Mouse (Mus musculus): Measurements from ENCODE around the gene Vmn1r103. TPM values are rescaled to one million over a fixed set of nuclear protein-coding genes. Genes with fewer than 3 reads are reported as not detected.
"Not testable (repeated sequence)": the region's sequence is repeated elsewhere in the genome, so short reads cannot be mapped to it uniquely, and the experiment has no call there.

Gene Vmn1r103
- not detected in 2 replicates for polyA plus RNA-seq (2016; fragmentation: Nextera tagmentation; extraction: Ambion mirVana)

DNA sequence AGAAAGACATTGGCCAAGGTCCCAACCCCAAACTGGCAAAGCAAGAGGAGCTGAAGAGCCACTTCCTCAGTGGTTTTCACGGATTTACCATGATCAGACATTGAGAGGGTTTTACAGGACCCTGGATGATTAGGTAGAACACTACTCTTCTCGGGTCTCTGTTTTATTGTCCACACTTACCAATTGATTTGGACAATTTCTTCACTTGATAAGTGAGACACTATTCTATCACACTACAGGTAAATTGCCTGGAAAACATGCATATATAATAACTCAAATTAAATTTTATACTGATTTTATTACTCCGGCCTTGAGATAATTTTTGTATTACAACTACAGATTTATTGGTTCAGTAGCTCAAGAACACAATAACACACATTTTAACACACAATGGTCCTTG, at the start of gene Vmn1r103:
Vmn1r103 (minus strand) TSS at position 101 of the 400 bp plus-strand sequence.
- H3K27ac ChIP-seq; H3K36me3 ChIP-seq; H3K27me3 ChIP-seq; H3K4me1 ChIP-seq (replicated peaks); H3K9ac ChIP-seq (replicated peaks); ATAC-seq (ENCODE audit: insufficient number of reproducible peaks, insufficient read depth, low FRiP score, low TSS enrichment, low read depth); H3K4me2 ChIP-seq; H3K4me3 ChIP-seq (replicated peaks); H3K9me3 ChIP-seq: not testable (repeated sequence)
- WGBS: no CpG with 5 or more reads among the region's 3 CpGs

DNA sequence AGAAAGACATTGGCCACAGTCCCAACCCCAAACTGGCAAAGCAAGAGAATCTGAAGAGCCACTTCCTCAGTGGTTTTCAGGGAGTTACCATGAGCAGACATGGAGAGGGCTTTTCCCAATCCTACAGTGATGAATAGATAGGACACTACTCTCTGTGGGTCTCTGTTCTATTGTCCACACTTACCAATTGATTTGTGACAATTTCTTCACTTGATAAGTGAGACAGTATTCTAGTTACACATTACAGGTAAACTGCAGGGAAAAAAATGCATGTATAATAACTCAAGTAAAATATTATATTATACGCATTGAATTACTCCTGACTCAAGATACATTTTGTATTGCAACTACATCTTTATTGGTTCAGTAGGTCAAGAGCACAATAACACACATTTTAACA, 35.3 kb upstream of the Vmn1r103 start, which contains the start of gene Gm5726:
Gm5726 (minus strand) TSS at position 101 of the 400 bp plus-strand sequence.
- not testable (repeated sequence) for H3K27ac ChIP-seq; H3K36me3 ChIP-seq; H3K27me3 ChIP-seq; H3K4me2 ChIP-seq; ATAC-seq (ENCODE audit: insufficient number of reproducible peaks, insufficient read depth, low FRiP score, low TSS enrichment, low read depth); H3K4me1 ChIP-seq (replicated peaks); H3K4me3 ChIP-seq (replicated peaks); H3K9ac ChIP-seq (replicated peaks); H3K9me3 ChIP-seq
- WGBS: no CpG with 5 or more reads among the region's 1 CpGs

DNA sequence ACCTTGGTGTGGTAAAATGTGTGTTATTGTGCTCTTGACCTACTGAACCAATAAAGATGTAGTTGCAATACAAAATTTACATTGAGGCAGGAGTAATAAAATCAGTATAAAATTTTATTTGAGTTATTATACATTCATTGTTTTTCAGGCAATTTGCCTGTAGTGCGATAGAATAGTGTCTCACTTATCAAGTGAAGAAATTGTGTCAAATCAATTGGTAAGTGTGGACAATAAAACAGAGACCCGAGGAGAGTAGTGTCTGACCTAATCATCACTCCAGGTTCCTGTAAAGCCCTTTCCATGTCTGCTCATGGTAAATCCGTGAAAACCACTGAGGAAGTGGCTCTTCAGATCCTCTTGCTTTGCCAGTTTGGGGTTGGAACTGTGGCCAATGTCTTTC, 23.2 kb upstream of the Vmn1r103 start, which contains the start of gene Vmn1r104:
Vmn1r104 (plus strand) TSS at position 301 of the 400 bp plus-strand sequence.
- no CpG with 5 or more reads among the region's 3 CpGs for WGBS
- not testable (repeated sequence) for H3K36me3 ChIP-seq; H3K9me3 ChIP-seq; ATAC-seq (ENCODE audit: insufficient number of reproducible peaks, insufficient read depth, low FRiP score, low TSS enrichment, low read depth); H3K27me3 ChIP-seq; H3K9ac ChIP-seq (replicated peaks); H3K27ac ChIP-seq; H3K4me1 ChIP-seq (replicated peaks); H3K4me3 ChIP-seq (replicated peaks); H3K4me2 ChIP-seq

DNA sequence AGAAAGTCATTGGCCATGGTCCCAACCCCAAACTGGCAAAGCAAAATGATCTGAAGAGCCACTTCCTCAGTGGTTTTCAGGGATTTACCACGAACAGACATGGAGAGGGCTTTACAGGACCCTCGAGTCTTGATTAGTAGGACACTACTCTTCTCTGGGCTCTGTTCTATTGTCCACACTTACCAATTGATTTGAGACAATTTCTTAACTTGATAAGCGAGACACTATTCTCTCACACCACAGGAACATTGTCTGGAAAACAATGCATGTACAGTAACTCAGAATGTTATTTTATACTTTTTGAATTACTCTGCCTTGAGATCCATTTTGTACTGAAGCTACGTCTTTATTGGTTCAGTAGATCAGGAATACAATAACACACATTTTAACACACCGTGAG, 35.5 kb downstream of the Vmn1r103 start, which contains the start of gene Gm10670:
Gm10670 (minus strand) TSS at position 101 of the 400 bp plus-strand sequence.
- H3K36me3 ChIP-seq; H3K4me3 ChIP-seq (replicated peaks); H3K9me3 ChIP-seq; H3K27me3 ChIP-seq; ATAC-seq (ENCODE audit: insufficient number of reproducible peaks, insufficient read depth, low FRiP score, low TSS enrichment, low read depth); H3K4me2 ChIP-seq; H3K9ac ChIP-seq (replicated peaks); H3K4me1 ChIP-seq (replicated peaks); H3K27ac ChIP-seq: not testable (repeated sequence)
- WGBS: no CpG with 5 or more reads among the region's 5 CpGs

Other genes with a start within 250 kb of the Vmn1r103 start
- gene Gm5890, start 247.7 kb downstream of the Vmn1r103 start, polyA plus RNA-seq (2016; fragmentation: Nextera tagmentation; extraction: Ambion mirVana): not detected in 2 replicates
- not detected in 2 replicates for gene Gm4133, start 176.5 kb downstream of the Vmn1r103 start, polyA plus RNA-seq (2016; fragmentation: Nextera tagmentation; extraction: Ambion mirVana)
- not detected in 2 replicates for gene Gm5728, start 135.1 kb downstream of the Vmn1r103 start, polyA plus RNA-seq (2016; fragmentation: Nextera tagmentation; extraction: Ambion mirVana)
- not detected in 2 replicates for gene Vmn1r100, start 92.6 kb downstream of the Vmn1r103 start, polyA plus RNA-seq (2016; fragmentation: Nextera tagmentation; extraction: Ambion mirVana)
- not detected in 2 replicates for gene Vmn1r101, start 67.9 kb downstream of the Vmn1r103 start, polyA plus RNA-seq (2016; fragmentation: Nextera tagmentation; extraction: Ambion mirVana)
- not detected in 2 replicates for gene Gm10670, start 35.6 kb downstream of the Vmn1r103 start, polyA plus RNA-seq (2016; fragmentation: Nextera tagmentation; extraction: Ambion mirVana)
- not detected in 2 replicates for gene Vmn1r104, start 23.3 kb upstream of the Vmn1r103 start, polyA plus RNA-seq (2016; fragmentation: Nextera tagmentation; extraction: Ambion mirVana)
- not detected in 2 replicates for gene Gm5726, start 35.2 kb upstream of the Vmn1r103 start, polyA plus RNA-seq (2016; fragmentation: Nextera tagmentation; extraction: Ambion mirVana)
- not detected in 2 replicates for gene Gm4141, start 65.7 kb upstream of the Vmn1r103 start, polyA plus RNA-seq (2016; fragmentation: Nextera tagmentation; extraction: Ambion mirVana)
- not detected in 2 replicates for gene Gm4513, start 88.5 kb upstream of the Vmn1r103 start, polyA plus RNA-seq (2016; fragmentation: Nextera tagmentation; extraction: Ambion mirVana)
- gene Vmn1r107, start 158.4 kb upstream of the Vmn1r103 start, polyA plus RNA-seq (2016; fragmentation: Nextera tagmentation; extraction: Ambion mirVana): not detected in 2 replicates
- not detected in 2 replicates for gene Vmn1r111, start 192.7 kb upstream of the Vmn1r103 start, polyA plus RNA-seq (2016; fragmentation: Nextera tagmentation; extraction: Ambion mirVana)
- not detected in 2 replicates for gene Gm10668, start 220.1 kb upstream of the Vmn1r103 start, polyA plus RNA-seq (2016; fragmentation: Nextera tagmentation; extraction: Ambion mirVana)

All from limb, embryonic 12.5 days (tissue).